Mouse (Mus musculus) cerebellum, adult 9-11 months (tissue): ENCODE data around the gene Tcte2.

Experiments
- DNase-seq: peaks from one replicate; pipeline ENCODE4 v3.0.0; 2022

The Tcte2 gene

GRCm38 (mm10) chr17:13716336-13716735 lies 45.3 kb downstream of the Tcte2 start:
- no peak for DNase-seq

- DNase-seq = no peak
Observed at GRCm38 (mm10) chr17:13715511-13715910, 46.1 kb downstream of the Tcte2 start.

GRCm38 (mm10) chr17:13714654-13715053 lies 47.0 kb downstream of the Tcte2 start:
- DNase-seq = no peak

GRCm38 (mm10) chr17:13714128-13714527 lies 47.5 kb downstream of the Tcte2 start:
- DNase-seq = no peak

GRCm38 (mm10) chr17:13712518-13712917 lies 49.1 kb downstream of the Tcte2 start:
- DNase-seq = no peak

- no peak for DNase-seq
Observed at GRCm38 (mm10) chr17:13712116-13712515, 49.5 kb downstream of the Tcte2 start.

- peak; percentile 68 for DNase-seq
Observed at GRCm38 (mm10) chr17:13711173-13711572, 50.5 kb downstream of the Tcte2 start.

GRCm38 (mm10) chr17:13705481-13705921 lies 56.1 kb downstream of the Tcte2 start:
- peak; percentile 38 for DNase-seq

- DNase-seq = peak; percentile 94
Observed at GRCm38 (mm10) chr17:13703611-13704320, 57.9 kb downstream of the Tcte2 start.

- peak; percentile 40 for DNase-seq
Observed at GRCm38 (mm10) chr17:13700131-13701016, 61.3 kb downstream of the Tcte2 start.

GRCm38 (mm10) chr17:13699716-13700115 lies 61.9 kb downstream of the Tcte2 start:
- DNase-seq = no peak

- no peak for DNase-seq
Observed at GRCm38 (mm10) chr17:13698194-13698593, 63.4 kb downstream of the Tcte2 start.

- DNase-seq = no peak
Observed at GRCm38 (mm10) chr17:13697646-13698045, 64.0 kb downstream of the Tcte2 start.

GRCm38 (mm10) chr17:13695881-13696280 lies 65.7 kb downstream of the Tcte2 start:
- no peak for DNase-seq

GRCm38 (mm10) chr17:13695211-13695610 lies 66.4 kb downstream of the Tcte2 start:
- DNase-seq = no peak

GRCm38 (mm10) chr17:13694181-13694580 lies 67.4 kb downstream of the Tcte2 start:
- no peak for DNase-seq

- DNase-seq = no peak
Observed at GRCm38 (mm10) chr17:13687656-13688055, 74.0 kb downstream of the Tcte2 start.

- no peak for DNase-seq
Observed at GRCm38 (mm10) chr17:13687086-13687485, 74.5 kb downstream of the Tcte2 start.

GRCm38 (mm10) chr17:13685621-13686020 lies 76.0 kb downstream of the Tcte2 start:
- DNase-seq = no peak

GRCm38 (mm10) chr17:13684256-13684655 lies 77.4 kb downstream of the Tcte2 start:
- DNase-seq = no peak

GRCm38 (mm10) chr17:13683411-13684174 lies 78.0 kb downstream of the Tcte2 start:
- no peak for DNase-seq

GRCm38 (mm10) chr17:13683027-13683410 lies 78.6 kb downstream of the Tcte2 start:
- no peak for DNase-seq

- no peak for DNase-seq
Observed at GRCm38 (mm10) chr17:13682378-13683026, 79.1 kb downstream of the Tcte2 start.
